ENCODE assay signal across 24 mouse cellular contexts in the genomic region with DNA sequence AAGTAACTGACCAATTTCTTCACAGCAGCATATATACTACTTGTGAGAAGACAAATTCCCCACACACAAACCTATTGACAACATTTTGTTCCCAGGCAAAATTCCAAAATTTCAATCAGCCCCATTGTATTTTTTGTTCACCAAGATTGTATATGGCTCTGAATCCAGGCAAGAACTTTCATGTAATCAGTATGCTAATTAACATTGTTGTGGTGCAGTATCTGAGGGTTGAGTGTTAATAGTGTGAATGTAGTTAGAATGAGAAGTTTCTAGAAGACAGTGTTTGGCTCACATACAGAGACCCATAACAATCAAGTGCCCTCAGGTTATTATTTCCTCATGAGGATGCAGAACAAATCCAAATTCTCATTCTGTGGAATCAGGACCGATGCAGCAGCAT.
A peak's percentile ranks its signal among the peaks of the same experiment; 100 is the strongest.
DNase-seq lines count a peak whose midpoint lies in the region; ATAC-seq lines count a peak whose summit lies in the region.
"Had no signal": no experiment of that assay in that cellular context is flagged by ENCODE, and none has a peak within 500 bp of the region (broad histone marks: within the 10 kb centered on the region; RNA-seq: fewer than 3 reads in every experiment).

No protein-coding gene starts in this region.

- peak; percentile 78 for ATAC-seq in forebrain, embryonic 13.5 days
- peak; percentile 55 for ATAC-seq in forebrain, embryonic 15.5 days (replicated peaks)
- no peak for ATAC-seq in forebrain, embryonic 11.5 days (replicated peaks; ENCODE audit: low FRiP score)
- ATAC-seq: activated CD4-positive, CD25-positive, alpha-beta regulatory T cell, adult 4 months; CD4-positive, CD25-positive, alpha-beta regulatory T cell, adult 4 months; Patski had no signal

- no peak overlapping the region for H3K4me3 ChIP-seq in forebrain, embryonic 13.5 days
- H3K4me3 ChIP-seq in forebrain, embryonic 10.5 days, result no peak overlapping the region
- no peak overlapping the region for H3K4me3 ChIP-seq in forebrain, embryonic 15.5 days
- H3K4me3 ChIP-seq in forebrain, embryonic 11.5 days (ENCODE audit: low read depth, low read length), result no peak overlapping the region
- H3K4me3 ChIP-seq: embryonic facial prominence, embryonic 13.5 days; embryonic facial prominence, embryonic 15.5 days; erythroblast, embryonic 14.5 days; gastrocnemius, adult 2 months had no signal

- 47% methylated on average over 1 of the region's 1 CpGs for WGBS in forebrain, embryonic 13.5 days
- 84% methylated on average over 1 of the region's 1 CpGs for WGBS in forebrain, embryonic 10.5 days
- 21% methylated on average over 1 of the region's 1 CpGs for WGBS in forebrain, embryonic 15.5 days
- 46% methylated on average over 1 of the region's 1 CpGs for WGBS in forebrain, embryonic 11.5 days

- no peak overlapping the region for H3K9ac ChIP-seq in forebrain, embryonic 13.5 days
- H3K9ac ChIP-seq in forebrain, embryonic 15.5 days (replicated peaks), result no peak overlapping the region
- no peak overlapping the region for H3K9ac ChIP-seq in forebrain, embryonic 11.5 days (ENCODE audit: low read length)
- H3K9ac ChIP-seq: embryonic facial prominence, embryonic 13.5 days; embryonic facial prominence, embryonic 15.5 days had no signal

- H3K27me3 ChIP-seq in forebrain, embryonic 13.5 days, result no peaks in the 10 kb centered on the region
- H3K27me3 ChIP-seq in forebrain, embryonic 10.5 days (ENCODE audit: poor library complexity, severe bottlenecking), result no peaks in the 10 kb centered on the region
- H3K27me3 ChIP-seq in forebrain, embryonic 15.5 days, result no peaks in the 10 kb centered on the region
- no peaks in the 10 kb centered on the region for H3K27me3 ChIP-seq in forebrain, embryonic 11.5 days (ENCODE audit: control insufficient read depth, insufficient read depth, low read length)
- H3K27me3 ChIP-seq: CH12.LX; embryonic facial prominence, embryonic 13.5 days; embryonic facial prominence, embryonic 15.5 days; Patski had no signal

- H3K4me1 ChIP-seq in forebrain, embryonic 13.5 days, result no peaks in the 10 kb centered on the region
- H3K4me1 ChIP-seq in forebrain, embryonic 10.5 days, result no peaks in the 10 kb centered on the region
- peaks cover 3% of the 10 kb centered on the region; the same call in 1 of the 2 replicates for H3K4me1 ChIP-seq in forebrain, embryonic 15.5 days
- H3K4me1 ChIP-seq in forebrain, embryonic 11.5 days (replicated peaks; ENCODE audit: control insufficient read depth, insufficient read depth, low read length), result no peaks in the 10 kb centered on the region
- H3K4me1 ChIP-seq: embryonic facial prominence, embryonic 13.5 days; embryonic facial prominence, embryonic 15.5 days had no signal

- no peaks in the 10 kb centered on the region for H3K36me3 ChIP-seq in forebrain, embryonic 13.5 days (ENCODE audit: poor library complexity, severe bottlenecking)
- H3K36me3 ChIP-seq in forebrain, embryonic 10.5 days (replicated peaks), result no peaks in the 10 kb centered on the region
- H3K36me3 ChIP-seq in forebrain, embryonic 15.5 days, result no peaks in the 10 kb centered on the region
- no peaks in the 10 kb centered on the region for H3K36me3 ChIP-seq in forebrain, embryonic 11.5 days (ENCODE audit: control insufficient read depth, insufficient read depth, low read length)
- H3K36me3 ChIP-seq: embryonic facial prominence, embryonic 13.5 days; embryonic facial prominence, embryonic 15.5 days; G1E had no signal

- no peaks in the 10 kb centered on the region for H3K9me3 ChIP-seq in forebrain, embryonic 13.5 days (replicated peaks)
- no peaks in the 10 kb centered on the region for H3K9me3 ChIP-seq in forebrain, embryonic 10.5 days
- H3K9me3 ChIP-seq in forebrain, embryonic 15.5 days, result no peaks in the 10 kb centered on the region
- H3K9me3 ChIP-seq in forebrain, embryonic 11.5 days (ENCODE audit: control insufficient read depth, low read length), result no peaks in the 10 kb centered on the region
- H3K9me3 ChIP-seq: embryonic facial prominence, embryonic 13.5 days; embryonic facial prominence, embryonic 15.5 days; G1E had no signal

- DNase-seq in forebrain, embryonic 10.5 days (ENCODE audit: extremely low spot score, low spot score), result no peak
- no peak for DNase-seq in forebrain, embryonic 11.5 days (ENCODE audit: low spot score)
- peak; percentile 4 for DNase-seq in brain, adult 2 months (ENCODE audit: low read depth, low spot score)
- DNase-seq in embryo, embryonic 11 days, result no peak
- DNase-seq: adrenal gland, adult 8-10 months; adrenal gland, postnatal 14 days; adrenal gland, postnatal 36 days; B cell, adult 2 months; cerebellum, adult 11-12 months; cerebellum, adult 2 months; cerebellum, adult 9-10 months; cerebellum, postnatal 10 days; cerebellum, postnatal 25 days; gastrocnemius, adult 2 months had no signal

- no peak overlapping the region for H3K4me2 ChIP-seq in forebrain, embryonic 13.5 days
- no peak overlapping the region for H3K4me2 ChIP-seq in forebrain, embryonic 15.5 days (replicated peaks)
- no peak overlapping the region for H3K4me2 ChIP-seq in forebrain, embryonic 11.5 days (ENCODE audit: low read depth, low read length, severe bottlenecking)
- H3K4me2 ChIP-seq: embryonic facial prominence, embryonic 13.5 days; embryonic facial prominence, embryonic 15.5 days had no signal

- no peak overlapping the region for H3K27ac ChIP-seq in forebrain, embryonic 13.5 days
- H3K27ac ChIP-seq in forebrain, embryonic 10.5 days, result no peak overlapping the region
- no peak overlapping the region for H3K27ac ChIP-seq in forebrain, embryonic 15.5 days (replicated peaks)
- no peak overlapping the region for H3K27ac ChIP-seq in forebrain, embryonic 11.5 days (ENCODE audit: low read depth, low read length)
- H3K27ac ChIP-seq: embryonic facial prominence, embryonic 13.5 days; embryonic facial prominence, embryonic 15.5 days; gastrocnemius, adult 2 months had no signal
